Mouse (Mus musculus) brown adipose tissue, adult 24 weeks (tissue): ENCODE data around the gene Adprh. TPM values are rescaled to one million over a fixed set of nuclear protein-coding genes. Genes with fewer than 3 reads are reported as not detected.

ENCODE experiments used
- H3K27ac ChIP-seq: fragments of 200-500 bp; replicated peaks from 2 replicates; pipeline ENCODE4 v1.5.1; 2012; ENCODE audit warnings: low read depth, mild to moderate bottlenecking, low read length
- H3K4me1 ChIP-seq: fragments of 200-500 bp; 2 replicates; pipeline ENCODE4 v1.6.1; 2012; ENCODE audit warnings: low read length, mixed read lengths; ENCODE audit not compliant: control insufficient read depth, insufficient read depth, insufficient read length
- H3K4me3 ChIP-seq: fragments of 200-500 bp; 2 replicates; pipeline ENCODE4 v1.5.1; 2012; ENCODE audit warnings: low read depth, mild to moderate bottlenecking, low read length, moderate library complexity; ENCODE audit not compliant: insufficient read depth
- polyA plus RNA-seq: library from polyadenylated mRNA; stranded (reverse); fragments of >200 nt; gene quantifications from 2 replicates; pipeline ENCODE4 v1.2.4, GENCODE M21; 2012; ENCODE audit not compliant: missing spikeins, insufficient read depth, insufficient read length

The Adprh gene
- polyA plus RNA-seq, 1 experiment, result 15.4 TPM

- no peaks in the 10 kb centered on the region for H3K4me1 ChIP-seq
- H3K4me3 ChIP-seq, result no peak overlapping the region
- H3K27ac ChIP-seq, result no peak overlapping the region
Measured at GRCm38 (mm10) chr16:38439190-38439589, 13.3 kb downstream of the Adprh start.

- no peak overlapping the region for H3K27ac ChIP-seq
- no peaks in the 10 kb centered on the region for H3K4me1 ChIP-seq
- H3K4me3 ChIP-seq, result no peak overlapping the region
Measured at GRCm38 (mm10) chr16:38434295-38434795, 18.2 kb downstream of the Adprh start.

DNA sequence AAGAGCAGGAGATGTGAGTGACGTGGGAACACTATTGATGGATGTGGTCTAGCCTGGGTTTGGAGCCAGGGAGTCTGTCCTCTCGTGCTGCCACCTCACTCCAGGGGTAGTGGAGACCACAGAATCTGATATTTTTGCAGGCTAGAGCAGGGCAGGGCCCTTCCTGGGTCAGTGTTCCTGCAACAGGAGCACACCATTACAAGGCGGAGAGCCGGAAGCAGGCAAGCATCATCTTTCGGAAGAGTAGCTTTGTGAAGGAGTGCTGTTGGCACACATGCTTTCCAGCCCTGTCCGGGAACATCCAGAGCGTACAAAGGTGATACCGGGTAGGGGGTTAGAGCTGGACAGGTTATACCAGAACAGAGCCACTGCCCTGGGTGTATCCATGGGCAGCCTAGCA, 19.0 kb downstream of the Adprh start:
- Histone ChIP-seq H3K4me1 (no peaks in the 10 kb centered on the region), H3K27ac (no peak overlapping the region), H3K4me3 (no peak overlapping the region)

- Histone ChIP-seq H3K27ac (peak within 1 kb of the TSS; percentile 63), H3K4me1 (no peaks in the 10 kb centered on the region), H3K4me3 (peak within 1 kb of the TSS; percentile 36)
Measured at GRCm38 (mm10) chr16:38432498-38433425, 19.7 kb downstream of the Adprh start, which contains the start of gene Pla1a. TSS of gene Pla1a (minus strand) at chr16:38433145.

DNA sequence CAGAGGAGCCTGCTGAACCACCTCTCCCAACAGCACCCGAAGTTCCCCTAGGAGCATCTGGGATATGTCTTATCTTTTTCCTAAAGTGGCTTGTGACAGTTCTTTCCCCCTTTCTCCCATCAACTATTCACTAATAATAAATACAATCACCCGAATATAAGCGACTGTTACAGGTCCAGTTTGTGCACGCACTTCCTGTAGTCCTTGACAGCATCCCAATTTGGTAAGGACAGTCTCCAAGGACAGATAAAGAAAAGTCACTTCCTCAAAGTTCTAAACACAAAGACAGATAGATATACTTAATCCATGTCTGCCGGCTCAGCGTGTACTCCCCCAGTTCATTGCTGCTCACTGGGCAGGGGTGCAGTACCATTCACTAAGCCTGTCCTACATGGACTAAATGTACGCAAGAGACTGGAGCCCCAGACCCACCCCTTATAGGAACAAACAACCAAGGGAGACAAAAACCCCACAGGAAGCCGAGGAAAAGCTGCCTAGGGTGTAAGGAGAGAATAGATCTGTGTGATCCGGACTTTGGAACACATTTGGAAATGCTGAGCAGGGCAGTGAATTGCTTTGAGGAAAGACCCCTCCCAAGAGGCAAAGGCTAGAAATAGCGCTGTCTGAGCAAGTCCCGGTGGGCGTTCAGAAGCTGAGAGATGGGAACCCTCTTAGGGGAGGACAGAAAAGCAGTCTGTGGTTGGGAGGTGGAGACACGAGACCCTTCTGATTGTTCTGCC, 20.9 kb downstream of the Adprh start:
- Histone ChIP-seq H3K27ac (peak overlapping the region; percentile 65), H3K4me1 (no peaks in the 10 kb centered on the region), H3K4me3 (peak overlapping the region; percentile 21)

- H3K4me3 ChIP-seq, result no peak overlapping the region
- no peak overlapping the region for H3K27ac ChIP-seq
- H3K4me1 ChIP-seq, result no peaks in the 10 kb centered on the region
Measured at GRCm38 (mm10) chr16:38425799-38426198, 26.7 kb downstream of the Adprh start.

GRCm38 (mm10) chr16:38425374-38425773, 27.1 kb downstream of the Adprh start:
- no peak overlapping the region for H3K27ac ChIP-seq
- no peaks in the 10 kb centered on the region for H3K4me1 ChIP-seq
- H3K4me3 ChIP-seq, result no peak overlapping the region

- no peak overlapping the region for H3K4me3 ChIP-seq
- no peak overlapping the region for H3K27ac ChIP-seq
- H3K4me1 ChIP-seq, result no peaks in the 10 kb centered on the region
Measured at GRCm38 (mm10) chr16:38414953-38415352, 37.5 kb downstream of the Adprh start.

GRCm38 (mm10) chr16:38408416-38408815, 44.1 kb downstream of the Adprh start:
- Histone ChIP-seq H3K4me3 (no peak overlapping the region), H3K27ac (no peak overlapping the region), H3K4me1 (no peaks in the 10 kb centered on the region)

GRCm38 (mm10) chr16:38407584-38407983, 44.9 kb downstream of the Adprh start:
- H3K27ac ChIP-seq, result no peak overlapping the region
- H3K4me1 ChIP-seq, result no peaks in the 10 kb centered on the region
- H3K4me3 ChIP-seq, result no peak overlapping the region

DNA sequence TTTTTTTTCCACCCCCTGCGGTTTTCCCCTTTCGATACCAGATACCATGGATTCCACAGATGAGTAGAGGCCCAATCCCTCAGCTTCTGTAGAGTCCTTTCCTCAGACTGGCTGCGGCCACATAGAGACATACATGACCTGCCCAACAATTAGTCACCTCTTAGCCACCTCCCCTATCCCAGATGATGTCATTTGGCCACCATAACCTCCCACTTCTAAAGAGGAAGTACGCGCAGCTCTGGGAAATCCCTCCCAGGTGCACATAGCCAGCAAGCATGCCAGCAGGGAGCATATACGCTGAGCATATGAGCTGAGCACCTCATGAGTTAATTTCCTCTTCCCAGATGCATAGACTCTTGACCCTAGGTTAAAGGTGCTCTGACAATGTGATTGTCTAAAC, 45.8 kb downstream of the Adprh start:
- no peaks in the 10 kb centered on the region for H3K4me1 ChIP-seq

GRCm38 (mm10) chr16:38406293-38406692, 46.2 kb downstream of the Adprh start:
- H3K27ac ChIP-seq, result no peak overlapping the region
- H3K4me1 ChIP-seq, result no peaks in the 10 kb centered on the region
- H3K4me3 ChIP-seq, result no peak overlapping the region

More for the DNA sequence above, 45.8 kb downstream of the Adprh start:
- H3K27ac ChIP-seq, result no peak overlapping the region
- no peak overlapping the region for H3K4me3 ChIP-seq

DNA sequence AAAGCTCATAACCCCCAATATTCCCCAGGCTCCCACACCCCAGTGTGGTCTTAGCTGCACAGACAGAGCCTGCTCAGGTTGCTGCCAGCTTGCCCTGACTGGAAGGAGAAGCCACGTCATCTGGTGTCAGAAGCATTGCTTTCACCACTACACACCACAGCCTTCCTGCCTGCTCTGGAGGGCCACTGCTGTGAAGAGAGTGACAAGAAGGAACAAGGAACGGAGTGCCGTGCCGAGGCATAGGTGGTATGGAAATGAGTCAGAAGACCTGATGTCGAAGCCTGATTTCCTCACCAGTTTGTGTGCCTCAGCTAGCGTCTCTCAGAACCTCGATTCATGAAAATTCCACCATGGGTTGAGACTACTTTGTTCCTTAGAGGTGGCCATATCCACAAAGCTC, 48.9 kb downstream of the Adprh start:
- H3K27ac ChIP-seq, result no peak overlapping the region
- H3K4me3 ChIP-seq, result no peak overlapping the region
- H3K4me1 ChIP-seq, result no peaks in the 10 kb centered on the region

DNA sequence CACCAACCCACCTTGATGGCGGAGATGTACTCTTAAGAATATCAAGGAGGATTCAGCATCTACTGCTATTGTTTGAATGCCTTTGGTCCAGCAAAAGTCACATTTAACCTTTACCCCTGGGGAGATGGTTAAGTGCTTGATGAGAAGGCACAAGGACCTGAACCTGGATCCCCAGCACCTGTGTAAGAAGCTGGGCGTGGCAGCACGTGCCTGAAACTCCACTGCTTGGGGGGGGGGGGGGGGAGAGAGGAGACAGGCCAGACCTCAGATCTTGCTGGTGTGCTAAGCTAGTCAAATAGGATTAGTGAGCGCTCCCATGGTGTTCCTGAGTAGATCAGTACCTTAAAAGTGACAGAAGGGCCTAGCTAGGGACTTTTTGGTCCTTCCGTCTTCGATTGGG, 51.0 kb downstream of the Adprh start:
- Histone ChIP-seq H3K4me1 (no peaks in the 10 kb centered on the region), H3K4me3 (no peak overlapping the region), H3K27ac (no peak overlapping the region)

DNA sequence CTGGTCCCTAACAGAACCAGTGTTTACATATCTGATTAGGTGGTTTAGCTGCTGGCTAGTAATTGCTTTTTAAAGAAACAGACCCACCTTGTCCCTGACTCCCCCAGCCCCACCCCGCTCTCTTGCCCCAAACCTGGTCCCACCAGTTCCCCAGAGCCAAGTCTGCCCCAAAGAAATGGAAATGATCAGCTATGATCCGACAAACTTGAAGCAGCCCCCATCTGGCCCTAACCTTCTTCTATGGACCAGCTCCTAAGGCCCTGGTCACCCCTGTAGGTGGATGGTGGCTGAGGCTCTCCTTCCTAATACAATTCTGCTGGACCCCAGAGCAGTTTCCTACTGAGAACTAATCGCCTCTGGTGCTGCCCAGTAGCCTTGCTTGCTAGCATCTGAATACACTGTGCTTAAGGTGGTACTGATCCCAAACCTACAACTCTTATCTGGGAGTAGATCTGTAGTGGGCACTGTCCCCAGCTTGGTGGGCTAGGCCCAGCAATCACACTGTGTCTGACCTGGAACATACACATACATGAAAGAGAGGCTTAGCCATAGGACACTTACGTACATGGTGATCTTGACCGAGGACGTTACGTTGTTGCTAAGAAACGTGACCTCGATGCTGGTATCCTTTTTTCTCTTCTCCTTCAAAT, 52.1 kb downstream of the Adprh start:
- no peak overlapping the region for H3K4me3 ChIP-seq
- H3K4me1 ChIP-seq, result no peaks in the 10 kb centered on the region
- H3K27ac ChIP-seq, result peak overlapping the region; percentile 65; the same call in 1 of the 2 replicates
